Mouse (Mus musculus) small intestine, adult 2 months (tissue): ENCODE results near the gene Bcl2.

Source experiments
- CTCF ChIP-seq: fragments of 200-500 bp; IDR thresholded peaks from 2 replicates; pipeline ENCODE4 v1.5.1; 2012; ENCODE audit warnings: low read depth, mild to moderate bottlenecking, control low read depth, inconsistent platforms, low read length, moderate library complexity, mixed read lengths; ENCODE audit not compliant: insufficient replicate concordance, insufficient read length; ENCODE audit errors: extremely low read depth
- POLR2A ChIP-seq: fragments of 200-500 bp; IDR thresholded peaks from 2 replicates; pipeline ENCODE4 v1.6.1; 2012; ENCODE audit warnings: low read depth, mild to moderate bottlenecking, control low read depth, inconsistent platforms, low read length, moderate library complexity

GRCm38 (mm10) chr1:106616955-106617354 is 97.1 kb downstream of the Bcl2 start:
- TF ChIP-seq POLR2A = no peak
- TF ChIP-seq CTCF = no peak
